Mouse (Mus musculus): ENCODE data around the gene Dgkd. TPM values are rescaled to one million over a fixed set of nuclear protein-coding genes. Genes with fewer than 3 reads are reported as not detected.
A peak's percentile ranks its signal among the peaks of the same experiment; 100 is the strongest.

Gene Dgkd
- polyA plus RNA-seq, 1 experiment, result 61.6 TPM

- Histone ChIP-seq H3K4me3 (ENCODE audit: insufficient read depth, low read depth, low read length) (no peak overlapping the region), H3K4me1 (ENCODE audit: control insufficient read depth, insufficient read depth, insufficient read length, low read length) (peaks cover 38% of the 10 kb centered on the region), H3K27ac (replicated peaks; ENCODE audit: low read depth, low read length) (peak overlapping the region; percentile 78; the same call in 1 of the 2 replicates)
Observed at GRCm38 (mm10) chr1:87856823-87857222, 3.7 kb downstream of the Dgkd start.

- peak overlapping the region; percentile 30 for H3K27ac ChIP-seq (replicated peaks; ENCODE audit: low read depth, low read length)
- no peak overlapping the region for H3K4me3 ChIP-seq (ENCODE audit: insufficient read depth, low read depth, low read length)
- peaks cover 42% of the 10 kb centered on the region for H3K4me1 ChIP-seq (ENCODE audit: control insufficient read depth, insufficient read depth, insufficient read length, low read length)
Observed at GRCm38 (mm10) chr1:87858031-87858430, 4.9 kb downstream of the Dgkd start.

- no peak overlapping the region for H3K27ac ChIP-seq (replicated peaks; ENCODE audit: low read depth, low read length)
- peaks cover 42% of the 10 kb centered on the region for H3K4me1 ChIP-seq (ENCODE audit: control insufficient read depth, insufficient read depth, insufficient read length, low read length)
- H3K4me3 ChIP-seq (ENCODE audit: insufficient read depth, low read depth, low read length), result no peak overlapping the region
Observed at GRCm38 (mm10) chr1:87858529-87858928, 5.4 kb downstream of the Dgkd start.

- Histone ChIP-seq H3K4me3 (ENCODE audit: insufficient read depth, low read depth, low read length) (no peak overlapping the region), H3K4me1 (ENCODE audit: control insufficient read depth, insufficient read depth, insufficient read length, low read length) (peaks cover 35% of the 10 kb centered on the region), H3K27ac (replicated peaks; ENCODE audit: low read depth, low read length) (no peak overlapping the region)
Observed at GRCm38 (mm10) chr1:87863602-87864001, 10.5 kb downstream of the Dgkd start.

- H3K4me1 ChIP-seq (ENCODE audit: control insufficient read depth, insufficient read depth, insufficient read length, low read length), result peaks cover 34% of the 10 kb centered on the region
- H3K27ac ChIP-seq (replicated peaks; ENCODE audit: low read depth, low read length), result no peak overlapping the region
- H3K4me3 ChIP-seq (ENCODE audit: insufficient read depth, low read depth, low read length), result no peak overlapping the region
Observed at GRCm38 (mm10) chr1:87864889-87865288, 11.8 kb downstream of the Dgkd start.

- no peak overlapping the region for H3K4me3 ChIP-seq (ENCODE audit: insufficient read depth, low read depth, low read length)
- no peak overlapping the region for H3K27ac ChIP-seq (replicated peaks; ENCODE audit: low read depth, low read length)
Observed at GRCm38 (mm10) chr1:87866672-87867071, 13.6 kb downstream of the Dgkd start.

GRCm38 (mm10) chr1:87871546-87871945 is 18.5 kb downstream of the Dgkd start:
- H3K4me3 ChIP-seq (ENCODE audit: insufficient read depth, low read depth, low read length), result no peak overlapping the region
- peaks cover 29% of the 10 kb centered on the region for H3K4me1 ChIP-seq (ENCODE audit: control insufficient read depth, insufficient read depth, insufficient read length, low read length)
- H3K27ac ChIP-seq (replicated peaks; ENCODE audit: low read depth, low read length), result no peak overlapping the region; the same call in 1 of the 2 replicates

More at GRCm38 (mm10) chr1:87866672-87867071, 13.6 kb downstream of the Dgkd start:
- H3K4me1 ChIP-seq (ENCODE audit: control insufficient read depth, insufficient read depth, insufficient read length, low read length), result peaks cover 38% of the 10 kb centered on the region

GRCm38 (mm10) chr1:87873081-87873480 is 20.0 kb downstream of the Dgkd start:
- 0 out of 2 replicates have a peak overlapping the region, but pooled peaks have one; percentile 49 for H3K27ac ChIP-seq (replicated peaks; ENCODE audit: low read depth, low read length)
- H3K4me1 ChIP-seq (ENCODE audit: control insufficient read depth, insufficient read depth, insufficient read length, low read length), result peaks cover 34% of the 10 kb centered on the region
- H3K4me3 ChIP-seq (ENCODE audit: insufficient read depth, low read depth, low read length), result no peak overlapping the region

- Histone ChIP-seq H3K4me1 (ENCODE audit: control insufficient read depth, insufficient read depth, insufficient read length, low read length) (peaks cover 49% of the 10 kb centered on the region), H3K4me3 (ENCODE audit: insufficient read depth, low read depth, low read length) (no peak overlapping the region), H3K27ac (replicated peaks; ENCODE audit: low read depth, low read length) (no peak overlapping the region)
Observed at GRCm38 (mm10) chr1:87876065-87876464, 23.0 kb downstream of the Dgkd start.

- peaks cover 44% of the 10 kb centered on the region for H3K4me1 ChIP-seq (ENCODE audit: control insufficient read depth, insufficient read depth, insufficient read length, low read length)
- peak overlapping the region; percentile 20; the same call in 1 of the 2 replicates for H3K27ac ChIP-seq (replicated peaks; ENCODE audit: low read depth, low read length)
- no peak overlapping the region for H3K4me3 ChIP-seq (ENCODE audit: insufficient read depth, low read depth, low read length)
Observed at GRCm38 (mm10) chr1:87877552-87878283, 24.6 kb downstream of the Dgkd start.

GRCm38 (mm10) chr1:87879034-87879433 is 25.9 kb downstream of the Dgkd start:
- no peak overlapping the region for H3K27ac ChIP-seq (replicated peaks; ENCODE audit: low read depth, low read length)
- H3K4me1 ChIP-seq (ENCODE audit: control insufficient read depth, insufficient read depth, insufficient read length, low read length), result peaks cover 44% of the 10 kb centered on the region
- no peak overlapping the region for H3K4me3 ChIP-seq (ENCODE audit: insufficient read depth, low read depth, low read length)

GRCm38 (mm10) chr1:87879494-87880325 is 26.6 kb downstream of the Dgkd start:
- no peak overlapping the region for H3K4me3 ChIP-seq (ENCODE audit: insufficient read depth, low read depth, low read length)
- H3K4me1 ChIP-seq (ENCODE audit: control insufficient read depth, insufficient read depth, insufficient read length, low read length), result peaks cover 40% of the 10 kb centered on the region
- peak overlapping the region; percentile 71 for H3K27ac ChIP-seq (replicated peaks; ENCODE audit: low read depth, low read length)

- peak overlapping the region; percentile 71 for H3K27ac ChIP-seq (replicated peaks; ENCODE audit: low read depth, low read length)
- H3K4me1 ChIP-seq (ENCODE audit: control insufficient read depth, insufficient read depth, insufficient read length, low read length), result peaks cover 38% of the 10 kb centered on the region
Observed at GRCm38 (mm10) chr1:87880326-87880627, 27.2 kb downstream of the Dgkd start.

GRCm38 (mm10) chr1:87880856-87881255 is 27.8 kb downstream of the Dgkd start:
- Histone ChIP-seq H3K4me1 (ENCODE audit: control insufficient read depth, insufficient read depth, insufficient read length, low read length) (peaks cover 38% of the 10 kb centered on the region), H3K27ac (replicated peaks; ENCODE audit: low read depth, low read length) (0 out of 2 replicates have a peak overlapping the region, but pooled peaks have one; percentile 53), H3K4me3 (ENCODE audit: insufficient read depth, low read depth, low read length) (no peak overlapping the region)

More at GRCm38 (mm10) chr1:87880326-87880627, 27.2 kb downstream of the Dgkd start:
- no peak overlapping the region for H3K4me3 ChIP-seq (ENCODE audit: insufficient read depth, low read depth, low read length)

- Histone ChIP-seq H3K4me1 (ENCODE audit: control insufficient read depth, insufficient read depth, insufficient read length, low read length) (peaks cover 32% of the 10 kb centered on the region), H3K4me3 (ENCODE audit: insufficient read depth, low read depth, low read length) (no peak overlapping the region), H3K27ac (replicated peaks; ENCODE audit: low read depth, low read length) (peak overlapping the region; percentile 26)
Observed at GRCm38 (mm10) chr1:87881726-87882125, 28.6 kb downstream of the Dgkd start.

Measured in brown adipose tissue, adult 24 weeks (tissue).